Mouse (Mus musculus) heart, embryonic 10.5 days (tissue): ENCODE results near the gene Cyp2c66. TPM values are rescaled to one million over a fixed set of nuclear protein-coding genes. Genes with fewer than 3 reads are reported as not detected.
"Not testable (repeated sequence)": the region's sequence is repeated elsewhere in the genome, so short reads cannot be mapped to it uniquely, and the experiment has no call there.

Experiments
- DNase-seq: peaks from one replicate; pipeline ENCODE4 v3.0.0-alpha.2; 2017; ENCODE audit warnings: low spot score
- H3K27ac ChIP-seq: fragments of 300-500 bp; sonication (generic); 2 replicates; pipeline ENCODE4 v1.5.1; 2016; ENCODE audit warnings: mild to moderate bottlenecking
- H3K27me3 ChIP-seq: fragments of 300-500 bp; sonication (generic); 2 replicates; pipeline ENCODE4 v1.6.1; 2016; ENCODE audit warnings: mild to moderate bottlenecking; ENCODE audit not compliant: poor library complexity, insufficient read depth, severe bottlenecking
- H3K36me3 ChIP-seq: fragments of 300-500 bp; sonication (generic); 2 replicates; pipeline ENCODE4 v1.6.1; 2016; ENCODE audit warnings: mild to moderate bottlenecking, moderate library complexity
- H3K4me1 ChIP-seq: fragments of 300-500 bp; sonication (generic); 2 replicates; pipeline ENCODE4 v1.6.1; 2016; ENCODE audit warnings: mild to moderate bottlenecking
- H3K4me3 ChIP-seq: fragments of 300-500 bp; sonication (generic); 2 replicates; pipeline ENCODE4 v1.5.1; 2016; ENCODE audit warnings: mild to moderate bottlenecking, moderate library complexity
- H3K9me3 ChIP-seq: fragments of 300-500 bp; sonication (generic); 2 replicates; pipeline ENCODE4 v1.6.1; 2016; ENCODE audit warnings: mild to moderate bottlenecking, moderate library complexity
- WGBS: fragments of 180-500 bp; shearing (Covaris S2); methylation state at CpG from one replicate; pipeline ENCODE4 v1.1.7; 2016; 5-methylcytosine and 5-hydroxymethylcytosine counted together
- polyA plus RNA-seq: library from polyadenylated mRNA; unstranded; fragments of >200 nt; fragmentation: Nextera tagmentation; extraction: Ambion mirVana; gene quantifications from 2 replicates; pipeline ENCODE4 v1.2.1, GENCODE M21; 2016

Gene Cyp2c66
- not detected in 2 replicates for polyA plus RNA-seq

- no peak for DNase-seq
- Histone ChIP-seq H3K9me3 (no peaks in the 10 kb centered on the region), H3K4me3 (no peak within 1 kb of the TSS), H3K4me1 (no peaks in the 10 kb centered on the region), H3K27ac (no peak within 1 kb of the TSS), H3K27me3 (no peaks in the 10 kb centered on the region), H3K36me3 (no peaks in the 10 kb centered on the region)
- 85% methylated on average over 1 of the region's 1 CpGs for WGBS
Measured at GRCm38 (mm10) chr19:39113644-39114043, at the start of gene Cyp2c66. Gene Cyp2c66 (plus strand): TSS chr19:39113898.

- DNase-seq, H3K27ac ChIP-seq, H3K27me3 ChIP-seq, H3K4me1 ChIP-seq, H3K9me3 ChIP-seq, H3K36me3 ChIP-seq, H3K4me3 ChIP-seq: not testable (repeated sequence)
- WGBS: 71% methylated on average over 2 of the region's 2 CpGs
Measured at GRCm38 (mm10) chr19:39098779-39099178, 14.9 kb upstream of the Cyp2c66 start.

GRCm38 (mm10) chr19:39156836-39157235 lies 43.1 kb downstream of the Cyp2c66 start:
- H3K27me3 ChIP-seq, H3K9me3 ChIP-seq, H3K4me1 ChIP-seq, H3K36me3 ChIP-seq, DNase-seq, H3K27ac ChIP-seq, H3K4me3 ChIP-seq: not testable (repeated sequence)
- WGBS: 72% methylated on average over 19 of the region's 19 CpGs

Other genes with a start within 250 kb of the Cyp2c66 start
- gene Hells, start 183.0 kb upstream of the Cyp2c66 start, polyA plus RNA-seq: 40.2 and 60.3 TPM in 2 replicates
- gene Cyp2c55, start 106.9 kb upstream of the Cyp2c66 start, polyA plus RNA-seq: 0.07 and 0.09 TPM in 2 replicates
- not detected in 2 replicates for gene Cyp2c65, start 52.9 kb upstream of the Cyp2c66 start, polyA plus RNA-seq
- gene Cyp2c29, start 155.5 kb downstream of the Cyp2c66 start, polyA plus RNA-seq: not detected in 2 replicates